8 mouse cellular contexts compared by ENCODE assay signal in genomic region chr2:3546588-3546987, GRCm38 (mm10). TPM values are rescaled to one million over a fixed set of nuclear protein-coding genes. Genes with fewer than 3 reads are reported as not detected.
A peak's percentile ranks its signal among the peaks of the same experiment; 100 is the strongest.
DNase-seq lines count a peak whose midpoint lies in the region; ATAC-seq and TF ChIP-seq lines count a peak whose summit lies in the region.

No protein-coding gene starts in this region.

- no peaks in the 10 kb centered on the region for H3K36me3 ChIP-seq in liver, embryonic 11.5 days (ENCODE audit: control insufficient read depth, insufficient read depth, low read length)
- H3K36me3 ChIP-seq in intestine, embryonic 15.5 days = no peaks in the 10 kb centered on the region

- H3K9me3 ChIP-seq in liver, embryonic 11.5 days (ENCODE audit: control insufficient read depth, low read length) = no peaks in the 10 kb centered on the region
- no peaks in the 10 kb centered on the region for H3K9me3 ChIP-seq in intestine, embryonic 15.5 days

- ATAC-seq in liver, embryonic 11.5 days (replicated peaks; ENCODE audit: low FRiP score) = no peak
- ATAC-seq in intestine, embryonic 15.5 days = peak; percentile 49; the same call in 1 of the 2 replicates

- intact Hi-C loops in left cerebral cortex, postnatal 25 days (cut with DNase I) = loop anchor here (1.0 to 10.0 kb wide), 3 partner anchors 224 to 948 kb away; no protein-coding TSS in a partner anchor

- H3K4me2 ChIP-seq in liver, embryonic 11.5 days = no peak overlapping the region
- H3K4me2 ChIP-seq in intestine, embryonic 15.5 days (replicated peaks) = no peak overlapping the region

- TF ChIP-seq CTCF in olfactory bulb, adult 2 months (IDR thresholded peaks at IDR 0.05; ENCODE audit: insufficient read depth, low read depth, low read length) = peak; percentile 45; the same call in 1 of the 2 replicates

- H3K4me3 ChIP-seq in liver, embryonic 11.5 days (ENCODE audit: low read depth, low read length) = no peak overlapping the region
- H3K4me3 ChIP-seq in intestine, embryonic 15.5 days (replicated peaks) = no peak overlapping the region
- no peak overlapping the region for H3K4me3 ChIP-seq in olfactory bulb, adult 2 months (ENCODE audit: insufficient read depth, low read depth, low read length)

- H3K4me1 ChIP-seq in liver, embryonic 11.5 days (replicated peaks; ENCODE audit: control insufficient read depth, insufficient read depth, low read length) = no peaks in the 10 kb centered on the region; the same call in 1 of the 2 replicates
- peaks cover 6% of the 10 kb centered on the region; the same call in 1 of the 2 replicates for H3K4me1 ChIP-seq in intestine, embryonic 15.5 days (replicated peaks)
- H3K4me1 ChIP-seq in olfactory bulb, adult 2 months (ENCODE audit: control insufficient read depth, insufficient read depth, low read length) = no peaks in the 10 kb centered on the region

- peak; percentile 43 for DNase-seq in liver
- DNase-seq in liver, embryonic 11.5 days (ENCODE audit: low spot score) = no peak
- DNase-seq in adrenal gland, adult 2 months = peak; percentile 46
- peak; percentile 71 for DNase-seq in embryo, embryonic 10 days (ENCODE audit: low spot score)
- peak; percentile 61 to 62 for DNase-seq in left cerebral cortex, postnatal 25 days (ENCODE audit: low spot score in 2 of 2)
- peak; percentile 75 for DNase-seq in thymus, postnatal 14 days

- no peaks in the 10 kb centered on the region for H3K27me3 ChIP-seq in liver, embryonic 11.5 days (replicated peaks; ENCODE audit: control insufficient read depth, insufficient read depth, low read length)
- H3K27me3 ChIP-seq in intestine, embryonic 15.5 days (replicated peaks) = no peaks in the 10 kb centered on the region

- no peak overlapping the region for H3K9ac ChIP-seq in liver, embryonic 11.5 days (ENCODE audit: low read depth, low read length)
- H3K9ac ChIP-seq in intestine, embryonic 15.5 days = no peak overlapping the region

- no peak overlapping the region for H3K27ac ChIP-seq in liver, embryonic 11.5 days (ENCODE audit: low read depth, low read length)
- no peak overlapping the region for H3K27ac ChIP-seq in intestine, embryonic 15.5 days
- no peak overlapping the region for H3K27ac ChIP-seq in olfactory bulb, adult 2 months (ENCODE audit: insufficient read depth, low read depth, low read length)

- 9% methylated on average over 4 of the region's 4 CpGs for WGBS in liver, embryonic 11.5 days
- 3% methylated on average over 4 of the region's 4 CpGs for WGBS in intestine, embryonic 15.5 days
- WGBS in olfactory bulb, adult 2 months = 5% methylated on average over 4 of the region's 4 CpGs

- TF ChIP-seq POLR2A in olfactory bulb, adult 2 months (IDR thresholded peaks at IDR 0.05; ENCODE audit: insufficient read depth, low read depth, low read length) = no peak

RNA-seq across cellular contexts. Expression of gene Fam107b, which starts 23.7 kb away (rescaled TPM):
- 36.0 and 36.3 TPM in 2 replicates for polyA plus RNA-seq in liver, embryonic 11.5 days (2014; fragmentation: Nextera tagmentation; extraction: Ambion mirVana)
- 10 to 100 TPM; 16.1 to 17.4 TPM for total RNA-seq in adrenal gland, adult 2 months (2021)
- polyA plus RNA-seq in adrenal gland, adult 2 months (2012; rRNA removed) = 3.5 and 3.9 TPM in 2 replicates
- polyA plus RNA-seq in intestine, embryonic 15.5 days (2015; fragmentation: Nextera tagmentation; extraction: Ambion mirVana) = 41.0 and 44.7 TPM in 2 replicates
- 1 to 10 TPM; 8.6 to 9.6 TPM for total RNA-seq in left cerebral cortex, postnatal 25 days (2021)
- polyA plus RNA-seq in olfactory bulb, adult 2 months (2012; ENCODE audit: insufficient read depth, insufficient read length, low replicate concordance, missing spikeins) = 84.5 TPM in 1 of 2 replicates, not detected in the other

RNA-seq across cellular contexts. Expression of gene Cdnf, which starts 33.8 kb away (rescaled TPM):
- 0.15 and 0.16 TPM in 2 replicates for polyA plus RNA-seq in liver, embryonic 11.5 days (2014; fragmentation: Nextera tagmentation; extraction: Ambion mirVana)
- total RNA-seq in adrenal gland, adult 2 months (2021) = 1 to 10 TPM; 4.4 TPM
- 0.57 TPM in 2 replicates for polyA plus RNA-seq in adrenal gland, adult 2 months (2012; rRNA removed)
- 0.33 and 0.78 TPM in 2 replicates for polyA plus RNA-seq in intestine, embryonic 15.5 days (2015; fragmentation: Nextera tagmentation; extraction: Ambion mirVana)
- 1 to 10 TPM in 1 of 2 experiments, under 1 TPM in 1; 0.85 to 1.1 TPM for total RNA-seq in left cerebral cortex, postnatal 25 days (2021)
- polyA plus RNA-seq in olfactory bulb, adult 2 months (2012; ENCODE audit: insufficient read depth, insufficient read length, low replicate concordance, missing spikeins) = not detected in 2 replicates

RNA-seq across cellular contexts. Expression of gene Hspa14, which starts 34.0 kb away (rescaled TPM):
- 145 and 159 TPM in 2 replicates for polyA plus RNA-seq in liver, embryonic 11.5 days (2014; fragmentation: Nextera tagmentation; extraction: Ambion mirVana)
- 10 to 100 TPM; 26.6 to 36.9 TPM for total RNA-seq in adrenal gland, adult 2 months (2021)
- polyA plus RNA-seq in adrenal gland, adult 2 months (2012; rRNA removed) = 10.5 and 10.6 TPM in 2 replicates
- polyA plus RNA-seq in intestine, embryonic 15.5 days (2015; fragmentation: Nextera tagmentation; extraction: Ambion mirVana) = 98.9 and 107 TPM in 2 replicates
- 10 to 100 TPM; 42.8 to 46.9 TPM for total RNA-seq in left cerebral cortex, postnatal 25 days (2021)
- not detected in 2 replicates for polyA plus RNA-seq in olfactory bulb, adult 2 months (2012; ENCODE audit: insufficient read depth, insufficient read length, low replicate concordance, missing spikeins)

RNA-seq across cellular contexts. Expression of gene Gm45902, which starts 34.0 kb away (rescaled TPM):
- 5.1 and 5.3 TPM in 2 replicates for polyA plus RNA-seq in liver, embryonic 11.5 days (2014; fragmentation: Nextera tagmentation; extraction: Ambion mirVana)
- 1 to 10 TPM; 1.8 to 2.3 TPM for total RNA-seq in adrenal gland, adult 2 months (2021)
- 1.5 and 2.2 TPM in 2 replicates for polyA plus RNA-seq in adrenal gland, adult 2 months (2012; rRNA removed)
- polyA plus RNA-seq in intestine, embryonic 15.5 days (2015; fragmentation: Nextera tagmentation; extraction: Ambion mirVana) = 3.3 and 3.6 TPM in 2 replicates
- total RNA-seq in left cerebral cortex, postnatal 25 days (2021) = 1 to 10 TPM; 4.0 to 5.4 TPM
- polyA plus RNA-seq in olfactory bulb, adult 2 months (2012; ENCODE audit: insufficient read depth, insufficient read length, low replicate concordance, missing spikeins) = not detected in 2 replicates

Comparison
In these comparisons a context has a peak if more than half of its experiments do, and no peak if none do; other contexts are left out.
1. RNA of gene Hspa14, which starts 34.0 kb away (polyA plus RNA-seq): 145 to 159 TPM in liver, embryonic 11.5 days, 98.9 to 107 TPM in intestine, embryonic 15.5 days and 10.5 to 10.6 TPM in adrenal gland, adult 2 months; not detected in olfactory bulb, adult 2 months; every median in the first group is over 10 times any median in the second.